Mouse (Mus musculus) MEL (cell line): Measurements from ENCODE around the gene Mettl11b. TPM values are rescaled to one million over a fixed set of nuclear protein-coding genes. Genes with fewer than 3 reads are reported as not detected.

ENCODE experiments used
- DNase-seq: peaks from one replicate; pipeline ENCODE4 v3.0.0; 2011; ENCODE audit warnings: low read depth, low spot score
- H3K27ac ChIP-seq: 2 replicates; pipeline ENCODE4 v1.5.1; 2012; ENCODE audit warnings: low read depth, mild to moderate bottlenecking, control low read depth, low read length, moderate library complexity; ENCODE audit not compliant: control insufficient read depth
- H3K27me3 ChIP-seq, 2 experiments: fragments of 150-350 bp in 1 of 2; sonication (generic) in 1 of 2; 2 replicates each; pipeline ENCODE4 v1.6.1; 2012; ENCODE audit warnings: low read length in 2 of 2, mild to moderate bottlenecking in 2 of 2, improper control_type of control experiment in 1 of 2, moderate library complexity in 1 of 2; ENCODE audit not compliant: insufficient read depth in 2 of 2, control insufficient read depth in 1 of 2
- H3K36me3 ChIP-seq, 2 experiments: 2 replicates each; pipeline ENCODE4 v1.6.1; 2012 to 2014; ENCODE audit warnings: low read length in 2 of 2, improper control_type of control experiment in 1 of 2, inconsistent platforms in 1 of 2, mild to moderate bottlenecking in 1 of 2; ENCODE audit not compliant: insufficient read depth in 2 of 2, control insufficient read depth in 1 of 2
- H3K4me1 ChIP-seq, 2 experiments: fragments of 150-350 bp in 1 of 2; sonication (generic) in 1 of 2; 2 replicates each; pipeline ENCODE4 v1.6.1; 2012; ENCODE audit warnings: low read length in 2 of 2, improper control_type of control experiment in 1 of 2, mild to moderate bottlenecking in 1 of 2; ENCODE audit not compliant: insufficient read depth in 2 of 2, control insufficient read depth in 1 of 2
- H3K4me3 ChIP-seq, 2 experiments: fragments of 150-350 bp in 1 of 2; sonication (generic) in 1 of 2; 2 replicates each; pipeline ENCODE4 v1.5.1; 2012; ENCODE audit warnings: low read depth in 2 of 2, low read length in 2 of 2, mild to moderate bottlenecking in 2 of 2, moderate library complexity in 2 of 2, control low read depth in 1 of 2, improper control_type of control experiment in 1 of 2; ENCODE audit not compliant: control insufficient read depth in 1 of 2, insufficient read depth in 1 of 2
- H3K79me2 ChIP-seq: 2 replicates; pipeline ENCODE4 v1.6.1; 2012; ENCODE audit warnings: mild to moderate bottlenecking, low read length, moderate library complexity; ENCODE audit not compliant: control insufficient read depth, poor library complexity, insufficient read depth
- H3K9ac ChIP-seq: 2 replicates; pipeline ENCODE4 v1.6.1; 2012; ENCODE audit warnings: low read depth, mild to moderate bottlenecking, control low read depth, low read length, moderate library complexity; ENCODE audit not compliant: control insufficient read depth, poor library complexity, severe bottlenecking
- H3K9me3 ChIP-seq: fragments of 150-350 bp; sonication (generic); replicated peaks from 2 replicates; pipeline ENCODE4 v1.6.1; 2012; ENCODE audit warnings: mild to moderate bottlenecking, low read length, improper control_type of control experiment, moderate library complexity; ENCODE audit not compliant: insufficient read depth
- CHD1 ChIP-seq: IDR thresholded peaks from 2 replicates; pipeline ENCODE4 v1.6.1; 2012; ENCODE audit warnings: low read depth, mild to moderate bottlenecking, inconsistent platforms, low read length, improper control_type of control experiment
- ELF1 ChIP-seq: IDR thresholded peaks from 2 replicates; pipeline ENCODE4 v1.6.1; 2014; ENCODE audit warnings: low read depth, mild to moderate bottlenecking, inconsistent platforms, low read length, improper control_type of control experiment, moderate library complexity
- GABPA ChIP-seq: IDR thresholded peaks from 2 replicates; pipeline ENCODE4 v1.6.1; 2012; ENCODE audit warnings: low read depth, mild to moderate bottlenecking, inconsistent platforms, low read length, improper control_type of control experiment, moderate library complexity
- MAFK ChIP-seq: IDR thresholded peaks from 2 replicates; pipeline ENCODE4 v1.6.1; 2011; ENCODE audit warnings: low read depth, mild to moderate bottlenecking, low read length, improper control_type of control experiment, borderline replicate concordance
- MAX ChIP-seq: IDR thresholded peaks from 2 replicates; pipeline ENCODE4 v1.6.1; 2011; ENCODE audit warnings: low read length, improper control_type of control experiment
- MAZ ChIP-seq: IDR thresholded peaks from 2 replicates; pipeline ENCODE4 v1.6.1; 2012; ENCODE audit warnings: low read depth, mild to moderate bottlenecking, inconsistent platforms, low read length, improper control_type of control experiment
- MEF2A ChIP-seq: IDR thresholded peaks from 2 replicates; pipeline ENCODE4 v1.6.1; 2014; ENCODE audit warnings: low read depth, mild to moderate bottlenecking, inconsistent platforms, low read length, improper control_type of control experiment; ENCODE audit not compliant: poor library complexity, insufficient replicate concordance, severe bottlenecking; ENCODE audit errors: extremely low read depth
- MXI1 ChIP-seq: IDR thresholded peaks from 2 replicates; pipeline ENCODE4 v1.6.1; 2011; ENCODE audit warnings: mild to moderate bottlenecking, low read depth, low read length, improper control_type of control experiment
- MYB ChIP-seq: IDR thresholded peaks from 2 replicates; pipeline ENCODE4 v1.6.1; 2011; ENCODE audit warnings: mild to moderate bottlenecking, low read depth, low read length, improper control_type of control experiment
- MYC ChIP-seq: IDR thresholded peaks from 2 replicates; pipeline ENCODE4 v1.6.1; 2011; ENCODE audit warnings: low read depth, mild to moderate bottlenecking, low read length, improper control_type of control experiment, moderate library complexity
- NELFE ChIP-seq: IDR thresholded peaks from 2 replicates; pipeline ENCODE4 v1.6.1; 2011; ENCODE audit warnings: low read depth, low read length, improper control_type of control experiment
- NRF1 ChIP-seq: IDR thresholded peaks from 2 replicates; pipeline ENCODE4 v1.6.1; 2014; ENCODE audit warnings: low read depth, mild to moderate bottlenecking, inconsistent platforms, low read length, improper control_type of control experiment, moderate library complexity; ENCODE audit not compliant: poor library complexity, insufficient read depth, severe bottlenecking
- RCOR1 ChIP-seq: IDR thresholded peaks from 2 replicates; pipeline ENCODE4 v1.6.1; 2012; ENCODE audit warnings: low read depth, mild to moderate bottlenecking, inconsistent platforms, low read length, improper control_type of control experiment
- SIN3A ChIP-seq: IDR thresholded peaks from 2 replicates; pipeline ENCODE4 v1.6.1; 2012; ENCODE audit warnings: low read length, improper control_type of control experiment, inconsistent platforms
- TBP ChIP-seq: IDR thresholded peaks from 2 replicates; pipeline ENCODE4 v1.8.0; 2011; ENCODE audit warnings: low read depth, low read length, improper control_type of control experiment
- TCF12 ChIP-seq: IDR thresholded peaks from 2 replicates; pipeline ENCODE4 v1.6.1; 2014; ENCODE audit warnings: low read depth, mild to moderate bottlenecking, inconsistent platforms, low read length, improper control_type of control experiment, moderate library complexity
- UBTF ChIP-seq: IDR thresholded peaks from 2 replicates; pipeline ENCODE4 v1.6.1; 2012; ENCODE audit warnings: low read depth, mild to moderate bottlenecking, inconsistent platforms, low read length, improper control_type of control experiment, moderate library complexity, borderline replicate concordance; ENCODE audit not compliant: insufficient read depth
- USF2 ChIP-seq, 2 experiments: IDR thresholded peaks; 2 replicates each; pipeline ENCODE4 v1.6.1; 2011 to 2012; ENCODE audit warnings: improper control_type of control experiment in 2 of 2, low read length in 2 of 2, borderline replicate concordance in 1 of 2, inconsistent platforms in 1 of 2, low read depth in 1 of 2, mild to moderate bottlenecking in 1 of 2; ENCODE audit not compliant: insufficient read depth in 1 of 2
- polyA plus RNA-seq, 2 experiments: library from polyadenylated mRNA; stranded (reverse) in 1 of 2; unstranded in 1 of 2; fragments of >175 nt in 1 of 2; fragments of >200 nt in 1 of 2; gene quantifications; 2 replicates each; pipeline versions ENCODE4 v1.2.1 to v1.2.4; 2012; ENCODE audit warnings: low replicate concordance in 2 of 2, low read depth in 1 of 2; ENCODE audit not compliant: insufficient read length in 2 of 2, insufficient read depth in 1 of 2, missing spikeins in 1 of 2
- total RNA-seq: library from RNA; depleted of rRNA; stranded (reverse); fragments of 300-350 nt; gene quantifications from 2 replicates; pipeline ENCODE4 v1.2.3, GENCODE M21; 2012; rRNA removed

Mettl11b gene
- total and polyA plus RNA-seq, 3 experiments, result not detected

DNA sequence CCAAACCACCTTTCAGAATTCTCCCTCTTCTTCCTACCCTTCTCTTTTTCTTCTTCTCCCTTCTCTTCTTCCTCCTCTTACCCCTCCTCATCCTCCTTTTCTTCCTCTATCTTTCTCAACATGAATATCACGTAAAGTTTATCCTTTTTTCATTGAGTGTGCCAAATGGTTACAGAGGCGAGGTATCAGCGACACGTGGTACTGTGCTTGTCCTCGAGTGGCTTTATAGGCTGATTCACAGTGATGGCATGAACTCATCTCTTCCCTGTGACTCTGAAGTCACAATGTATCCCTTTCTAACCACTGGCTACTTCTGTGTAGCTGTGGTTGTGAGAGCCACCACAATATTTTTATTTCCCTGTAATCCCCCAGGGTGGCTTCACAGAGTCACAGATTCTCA, 68.6 kb downstream of the Mettl11b start:
- DNase-seq, result no peak
- Histone ChIP-seq H3K27me3 (no peaks in the 10 kb centered on the region), H3K9ac (no peak overlapping the region), H3K9me3 (no peaks in the 10 kb centered on the region), H3K27ac (no peak overlapping the region), H3K4me3 (no peak overlapping the region), H3K4me1 (no peaks in the 10 kb centered on the region), H3K36me3 (no peaks in the 10 kb centered on the region), H3K79me2 (no peaks in the 10 kb centered on the region)
- TF ChIP-seq MAX (no peak), MAFK (no peak), UBTF (no peak), MEF2A (no peak), GABPA (no peak), TCF12 (no peak), MYC (no peak), SIN3A (no peak), MYB (no peak), RCOR1 (no peak), USF2 (IDR thresholded peaks at IDR 0.05; ENCODE audit: borderline replicate concordance in 1 of 2, insufficient read depth in 1 of 2, low read depth in 1 of 2, low read length in 2 of 2) (no peak), CHD1 (no peak), MAZ (no peak), NELFE (no peak), MXI1 (no peak), ELF1 (no peak), NRF1 (no peak), TBP (no peak)

Other genes starting within 250 kb of the Mettl11b start
- gene Kifap3, start 54.4 kb upstream of the Mettl11b start, total RNA-seq, result 5.1 and 5.3 TPM in 2 replicates
- gene Kifap3, start 54.4 kb upstream of the Mettl11b start, polyA plus RNA-seq, result 1 to 10 TPM in 1 of 2 experiments, not detected in 1; 7.6 TPM
- gene Scyl3, start 203.9 kb upstream of the Mettl11b start, total RNA-seq, result 11.0 and 12.2 TPM in 2 replicates
- 10 to 100 TPM; 21.2 to 55.7 TPM for gene Scyl3, start 203.9 kb upstream of the Mettl11b start, polyA plus RNA-seq